In genomic region chr6:91008284-91008830, GRCm38 (mm10) we compare ENCODE assay signal across 23 mouse cellular contexts. TPM values are rescaled to one million over a fixed set of nuclear protein-coding genes. Genes with fewer than 3 reads are reported as not detected.
DNase-seq lines count a peak whose midpoint lies in the region; ATAC-seq and TF ChIP-seq lines count a peak whose summit lies in the region.
"Had no signal": no experiment of that assay in that cellular context is flagged by ENCODE, and none has a peak within 500 bp of the region (broad histone marks: within the 10 kb centered on the region; RNA-seq: fewer than 3 reads in every experiment).

No protein-coding gene starts in this region.

- 37% methylated on average over 3 of the region's 3 CpGs for WGBS in liver, embryonic 14.5 days (ENCODE audit: insufficient replicate concordance)
- 92% methylated on average over 3 of the region's 3 CpGs for WGBS in forebrain, embryonic 10.5 days

- H3K27ac ChIP-seq in MEL (ENCODE audit: control insufficient read depth, low read depth, low read length), result no peak overlapping the region
- peak overlapping the region; percentile 81 for H3K27ac ChIP-seq in liver, embryonic 14.5 days
- H3K27ac ChIP-seq in forebrain, embryonic 10.5 days, result no peak overlapping the region
- H3K27ac ChIP-seq: embryonic facial prominence, embryonic 12.5 days; forebrain, embryonic 12.5 days; heart, adult 2 months; heart, embryonic 15.5 days; hindbrain, embryonic 10.5 days; hindbrain, embryonic 14.5 days had no signal

- H3K36me3 ChIP-seq in MEL (ENCODE audit: control insufficient read depth in 1 of 2, insufficient read depth in 2 of 2, low read length in 2 of 2), result peaks cover 0 to 3% of the 10 kb centered on the region in 2 experiments; a peak in 2 of 4 replicates
- peaks cover 8% of the 10 kb centered on the region for H3K36me3 ChIP-seq in liver, embryonic 14.5 days (replicated peaks; ENCODE audit: control insufficient read depth, insufficient read depth, low read depth)
- H3K36me3 ChIP-seq in forebrain, embryonic 10.5 days (replicated peaks), result peaks cover 17% of the 10 kb centered on the region
- H3K36me3 ChIP-seq: embryonic facial prominence, embryonic 12.5 days; heart, embryonic 15.5 days had no signal

- TF ChIP-seq RAD21 in MEL (IDR thresholded peaks at IDR 0.05; ENCODE audit: low read depth, low read length), result no peak

- no peaks in the 10 kb centered on the region for H3K27me3 ChIP-seq in MEL (ENCODE audit: control insufficient read depth in 1 of 2, insufficient read depth in 2 of 2, low read length in 2 of 2)
- H3K27me3 ChIP-seq in liver, embryonic 14.5 days (ENCODE audit: control insufficient read depth, insufficient read depth, low read length), result no peaks in the 10 kb centered on the region
- H3K27me3 ChIP-seq in forebrain, embryonic 10.5 days (ENCODE audit: poor library complexity, severe bottlenecking), result no peaks in the 10 kb centered on the region
- H3K27me3 ChIP-seq: CH12.LX; embryonic facial prominence, embryonic 12.5 days; forebrain, embryonic 12.5 days; heart, embryonic 15.5 days had no signal

- H3K4me1 ChIP-seq in MEL (ENCODE audit: control insufficient read depth in 1 of 2, insufficient read depth in 2 of 2, low read length in 2 of 2), result peaks cover 0 to 15% of the 10 kb centered on the region in 2 experiments; a peak in 2 of 4 replicates
- peaks cover 36 to 45% of the 10 kb centered on the region in 2 experiments for H3K4me1 ChIP-seq in liver, embryonic 14.5 days (replicated peaks; ENCODE audit: control insufficient read depth in 2 of 2, insufficient read depth in 2 of 2, low read length in 1 of 2)
- peaks cover 5% of the 10 kb centered on the region; the same call in 1 of the 2 replicates for H3K4me1 ChIP-seq in forebrain, embryonic 10.5 days
- H3K4me1 ChIP-seq: embryonic facial prominence, embryonic 12.5 days; forebrain, embryonic 12.5 days had no signal

- ATAC-seq in liver, embryonic 14.5 days (ENCODE audit: insufficient read depth), result peak; percentile 82
- 0 out of 2 replicates have a peak, but pooled peaks have one; percentile 19 for ATAC-seq in megakaryocyte progenitor cell, adult 5-6 weeks (replicated peaks; ENCODE audit: poor library complexity)
- ATAC-seq: forebrain, embryonic 16.5 days had no signal

- H3K4me2 ChIP-seq in liver, embryonic 14.5 days (ENCODE audit: low read depth), result peak overlapping the region; percentile 63
- H3K4me2 ChIP-seq: embryonic facial prominence, embryonic 12.5 days; forebrain, embryonic 12.5 days; heart, embryonic 11.5 days; heart, embryonic 15.5 days; hindbrain, embryonic 14.5 days had no signal

- no peaks in the 10 kb centered on the region for H3K79me2 ChIP-seq in MEL (ENCODE audit: control insufficient read depth, insufficient read depth, low read length, poor library complexity)

- H3K9ac ChIP-seq in MEL (ENCODE audit: control insufficient read depth, low read depth, low read length, poor library complexity, severe bottlenecking), result no peak overlapping the region
- peak overlapping the region; percentile 28; the same call in 1 of the 2 replicates for H3K9ac ChIP-seq in liver, embryonic 14.5 days (replicated peaks)
- H3K9ac ChIP-seq: embryonic facial prominence, embryonic 12.5 days; forebrain, embryonic 12.5 days; heart, embryonic 15.5 days; hindbrain, embryonic 14.5 days had no signal

- H3K4me3 ChIP-seq in MEL (ENCODE audit: control insufficient read depth in 1 of 2, insufficient read depth in 1 of 2, low read depth in 2 of 2, low read length in 2 of 2), result no peak overlapping the region
- H3K4me3 ChIP-seq in liver, embryonic 14.5 days (ENCODE audit: insufficient read depth in 1 of 2, low read depth in 2 of 2, low read length in 2 of 2), result no peak overlapping the region
- H3K4me3 ChIP-seq in forebrain, embryonic 10.5 days, result no peak overlapping the region
- H3K4me3 ChIP-seq: embryonic facial prominence, embryonic 12.5 days; forebrain, embryonic 12.5 days; heart, adult 2 months; heart, embryonic 15.5 days; hindbrain, embryonic 10.5 days had no signal

- no peaks in the 10 kb centered on the region for H3K9me3 ChIP-seq in MEL (replicated peaks; ENCODE audit: insufficient read depth, low read length)
- no peaks in the 10 kb centered on the region for H3K9me3 ChIP-seq in liver, embryonic 14.5 days (ENCODE audit: control insufficient read depth, low read length)
- H3K9me3 ChIP-seq in forebrain, embryonic 10.5 days, result no peaks in the 10 kb centered on the region
- H3K9me3 ChIP-seq: embryonic facial prominence, embryonic 12.5 days; forebrain, embryonic 12.5 days; heart, embryonic 15.5 days; hindbrain, embryonic 10.5 days had no signal

- DNase-seq in MEL (ENCODE audit: low read depth, low spot score) (peak; percentile 40), liver (peak; percentile 63)
- DNase-seq in liver, embryonic 14.5 days (ENCODE audit: low read depth in 3 of 3, low spot score in 3 of 3), result peak in 2 of 3 experiments; percentile 53 to 69
- DNase-seq in cerebellum, postnatal 10 days, result no peak
- no peak for DNase-seq in forebrain, embryonic 10.5 days (ENCODE audit: extremely low spot score, low spot score)
- DNase-seq in lung, postnatal 10 days, result no peak
- DNase-seq: adrenal gland, adult 8-10 months; adrenal gland, postnatal 36 days; cerebellum, adult 11 months; cerebellum, adult 8-10 months; cerebellum, postnatal 25 days; gastrocnemius, postnatal 14 days; heart, adult 2 months; heart, postnatal 14 days had no signal

- no peak for TF ChIP-seq EP300 in MEL (IDR thresholded peaks at IDR 0.05; ENCODE audit: low read depth in 1 of 2, low read length in 2 of 2)
- no peak for TF ChIP-seq EP300 in liver, embryonic 14.5 days (IDR thresholded peaks at IDR 0.05; ENCODE audit: low read depth)

- no peak for TF ChIP-seq POLR2A in MEL (IDR thresholded peaks at IDR 0.05; ENCODE audit: control insufficient read depth in 1 of 2, insufficient read depth in 1 of 2, low read depth in 1 of 2, low read length in 2 of 2, poor library complexity in 1 of 2)

- TF ChIP-seq CTCF in MEL (IDR thresholded peaks at IDR 0.05 in 2 of 3, conservative IDR thresholded peaks at IDR 0.05 in 1 of 3; ENCODE audit: control insufficient read depth in 1 of 3, insufficient read depth in 1 of 3, low read depth in 2 of 3, low read length in 3 of 3, poor library complexity in 1 of 3, severe bottlenecking in 1 of 3), result no peak
- TF ChIP-seq CTCF in liver, embryonic 14.5 days (IDR thresholded peaks at IDR 0.05; ENCODE audit: low read depth), result no peak

TF ChIP-seq in MEL, 35 proteins besides CTCF, POLR2A, EP300 and RAD21:
- TF ChIP-seq SMC3 (IDR thresholded peaks at IDR 0.05; ENCODE audit: low read depth, low read length), result no peak
- no peak for TF ChIP-seq SIN3A (IDR thresholded peaks at IDR 0.05; ENCODE audit: low read length)
- no peak for TF ChIP-seq CHD1 (IDR thresholded peaks at IDR 0.05; ENCODE audit: low read depth, low read length)
- TF ChIP-seq ZKSCAN1 (IDR thresholded peaks at IDR 0.05; ENCODE audit: low read depth, low read length), result no peak
- no peak for TF ChIP-seq POLR2AphosphoS5 (IDR thresholded peaks at IDR 0.05; ENCODE audit: borderline replicate concordance, low read depth, low read length)
- TF ChIP-seq USF2 (IDR thresholded peaks at IDR 0.05; ENCODE audit: borderline replicate concordance in 1 of 2, insufficient read depth in 1 of 2, low read depth in 1 of 2, low read length in 2 of 2), result no peak
- no peak for TF ChIP-seq ZC3H11A (IDR thresholded peaks at IDR 0.05; ENCODE audit: low read depth, low read length)
- TF ChIP-seq MAZ (IDR thresholded peaks at IDR 0.05; ENCODE audit: low read depth, low read length), result no peak

RNA-seq across cellular contexts. Expression of gene Iqsec1, which starts 19.9 kb away (rescaled TPM):
- total RNA-seq in MEL (2012; rRNA removed), result 14.8 and 15.6 TPM in 2 replicates
- polyA plus RNA-seq in MEL (2012; ENCODE audit: insufficient read depth in 1 of 2, insufficient read length in 2 of 2, low read depth in 1 of 2, low replicate concordance in 2 of 2, missing spikeins in 1 of 2), result 10 to 100 TPM; 30.8 to 73.4 TPM
- polyA plus RNA-seq in liver, embryonic 14.5 days (2012; rRNA removed), result 9.0 and 10.2 TPM in 2 replicates
- 4.0 and 4.1 TPM in 2 replicates for polyA plus RNA-seq in liver, embryonic 14.5 days (2014; fragmentation: Nextera tagmentation; extraction: Ambion mirVana)
- total RNA-seq in megakaryocyte progenitor cell, adult 5-6 weeks (2015), result 25.9 and 32.5 TPM in 2 replicates
- total RNA-seq in megakaryocyte progenitor cell, adult 5-6 weeks (2017), result 3.5 and 8.7 TPM in 2 replicates
- polyA plus RNA-seq in forebrain, embryonic 10.5 days (2016; fragmentation: Nextera tagmentation; extraction: Ambion mirVana), result 7.4 and 8.7 TPM in 2 replicates

Comparison
In these comparisons a context has a peak if more than half of its experiments do, and no peak if none do; other contexts are left out.
1. DNase-seq: peak in MEL (single experiment), liver (single experiment) and liver, embryonic 14.5 days (2 of 3); none in cerebellum, postnatal 10 days (0 of 2), forebrain, embryonic 10.5 days (single experiment) and lung, postnatal 10 days (single experiment).